Mouse (Mus musculus) CH12.LX (cell line): ENCODE data around the gene Znrd1as.

ENCODE experiments used
- CTCF ChIP-seq, 2 experiments: IDR thresholded peaks in 1 of 2; conservative IDR thresholded peaks in 1 of 2; 2 replicates each; pipeline ENCODE4 v1.5.1; 2011 to 2012; ENCODE audit warnings: low read depth in 2 of 2, low read length in 2 of 2, improper control_type of control experiment in 1 of 2, inconsistent platforms in 1 of 2, mild to moderate bottlenecking in 1 of 2, moderate library complexity in 1 of 2
- EP300 ChIP-seq: IDR thresholded peaks from 2 replicates; pipeline ENCODE4 v1.6.1; 2011; ENCODE audit warnings: low read length, improper control_type of control experiment
- POLR2AphosphoS2 ChIP-seq: IDR thresholded peaks from 2 replicates; pipeline ENCODE4 v1.6.1; 2011; ENCODE audit warnings: low read depth, low read length, improper control_type of control experiment
- RAD21 ChIP-seq: IDR thresholded peaks from 2 replicates; pipeline ENCODE4 v1.6.1; 2011; ENCODE audit warnings: low read depth, mild to moderate bottlenecking, low read length, improper control_type of control experiment, moderate library complexity

- TF ChIP-seq CTCF (conservative IDR thresholded peaks at IDR 0.05 in 1 of 2, IDR thresholded peaks at IDR 0.05 in 1 of 2; ENCODE audit: low read depth in 2 of 2, low read length in 2 of 2) (no peak), RAD21 (no peak), POLR2AphosphoS2 (no peak), EP300 (no peak)
Observed at GRCm38 (mm10) chr17:37012141-37012540, 53.7 kb downstream of the Znrd1as start.
